Mouse (Mus musculus) CD4-positive naive resting alpha-beta T cell, adult 57 days (primary cell): ENCODE measurements around the gene Chst7. TPM values are rescaled to one million over a fixed set of nuclear protein-coding genes. Genes with fewer than 3 reads are reported as not detected.

ENCODE experiments used
- total RNA-seq: library from RNA; stranded (reverse); gene quantifications from one replicate; pipeline ENCODE4 v1.2.4, GENCODE M21; 2023

Gene Chst7
- total RNA-seq, result not detected

GRCm38 (mm10) chrX:20059381-20059971, at the start of gene Chst7:
Gene Chst7 (plus strand): TSS chrX:20059560.

Other genes with a start within 250 kb of the Chst7 start
- 9.8 TPM for gene Slc9a7, start 232.2 kb downstream of the Chst7 start, total RNA-seq